Mouse (Mus musculus) heart, embryonic 15.5 days (tissue): Measurements from ENCODE around the gene Kmo. TPM values are rescaled to one million over a fixed set of nuclear protein-coding genes. Genes with fewer than 3 reads are reported as not detected.
A peak's percentile ranks its signal among the peaks of the same experiment; 100 is the strongest.

Source experiments
- ATAC-seq: fragments of 200-750 bp; cut with Nextera tagmentation; replicated peaks from 2 replicates; pipeline ENCODE4 v1.8.0; 2017; ENCODE audit warnings: low read depth, moderate TSS enrichment; ENCODE audit not compliant: insufficient number of reproducible peaks, insufficient read depth, low FRiP score
- H3K27ac ChIP-seq: fragments of 300-500 bp; sonication (generic); 2 replicates; pipeline ENCODE4 v1.5.1; 2015; ENCODE audit warnings: mild to moderate bottlenecking, inconsistent platforms
- H3K27me3 ChIP-seq: fragments of 300-500 bp; sonication (generic); 2 replicates; pipeline ENCODE4 v1.6.1; 2015; ENCODE audit warnings: inconsistent platforms
- H3K36me3 ChIP-seq: fragments of 300-500 bp; sonication (generic); 2 replicates; pipeline ENCODE4 v1.6.1; 2015; ENCODE audit warnings: mild to moderate bottlenecking, inconsistent platforms
- H3K4me1 ChIP-seq: fragments of 300-500 bp; sonication (generic); replicated peaks from 2 replicates; pipeline ENCODE4 v1.6.1; 2015; ENCODE audit warnings: inconsistent platforms
- H3K4me2 ChIP-seq: fragments of 300-500 bp; sonication (generic); 2 replicates; pipeline ENCODE4 v1.6.1; 2015; ENCODE audit warnings: inconsistent platforms, mild to moderate bottlenecking, moderate library complexity
- H3K4me3 ChIP-seq: fragments of 300-500 bp; sonication (generic); 2 replicates; pipeline ENCODE4 v1.5.1; 2015; ENCODE audit warnings: mild to moderate bottlenecking, inconsistent platforms
- H3K9ac ChIP-seq: fragments of 300-500 bp; sonication (generic); 2 replicates; pipeline ENCODE4 v1.6.1; 2015; ENCODE audit warnings: mild to moderate bottlenecking, inconsistent platforms
- H3K9me3 ChIP-seq: fragments of 300-500 bp; sonication (generic); replicated peaks from 2 replicates; pipeline ENCODE4 v1.6.1; 2016; ENCODE audit warnings: inconsistent platforms
- WGBS: fragments of 180-500 bp; shearing (Covaris S2); methylation state at CpG from one replicate; pipeline ENCODE4 v1.1.7; 2015; ENCODE audit warnings: mixed read lengths; 5-methylcytosine and 5-hydroxymethylcytosine counted together
- polyA plus RNA-seq: library from polyadenylated mRNA; unstranded; fragments of >200 nt; fragmentation: Nextera tagmentation; extraction: Ambion mirVana; gene quantifications from 2 replicates; pipeline ENCODE4 v1.2.1, GENCODE M21; 2015

Gene Kmo
- polyA plus RNA-seq, 1 experiment from 2014 or later = 0.20 TPM

GRCm38 (mm10) chr1:175673563-175674325, 53.6 kb downstream of the Kmo start:
- no peaks in the 10 kb centered on the region for H3K27me3 ChIP-seq
- H3K4me1 ChIP-seq = no peaks in the 10 kb centered on the region
- ATAC-seq = no peak
- WGBS = 80% methylated on average over 7 of the region's 7 CpGs
- no peaks in the 10 kb centered on the region for H3K36me3 ChIP-seq
- H3K9me3 ChIP-seq = no peaks in the 10 kb centered on the region
- no peak overlapping the region for H3K4me3 ChIP-seq
- H3K9ac ChIP-seq = no peak overlapping the region
- H3K4me2 ChIP-seq = no peak overlapping the region
- no peak overlapping the region for H3K27ac ChIP-seq

- Histone ChIP-seq H3K4me3 (no peak overlapping the region), H3K9ac (no peak overlapping the region), H3K4me2 (no peak overlapping the region), H3K36me3 (no peaks in the 10 kb centered on the region), H3K27ac (no peak overlapping the region), H3K27me3 (no peaks in the 10 kb centered on the region), H3K9me3 (no peaks in the 10 kb centered on the region), H3K4me1 (no peaks in the 10 kb centered on the region)
- ATAC-seq = no peak
- 67% methylated on average over 6 of the region's 6 CpGs for WGBS
These were observed 54.9 kb downstream of the Kmo start for GRCm38 (mm10) chr1:175675116-175675515.

GRCm38 (mm10) chr1:175677459-175677858, 57.3 kb downstream of the Kmo start:
- WGBS = 56% methylated on average over 6 of the region's 6 CpGs
- H3K27ac ChIP-seq = no peak overlapping the region

GRCm38 (mm10) chr1:175680995-175681394, 60.8 kb downstream of the Kmo start:
- Histone ChIP-seq H3K27me3 (no peaks in the 10 kb centered on the region), H3K4me2 (no peak overlapping the region), H3K4me1 (no peaks in the 10 kb centered on the region), H3K4me3 (no peak overlapping the region), H3K27ac (no peak overlapping the region), H3K9me3 (no peaks in the 10 kb centered on the region), H3K9ac (no peak overlapping the region), H3K36me3 (peaks cover 1% of the 10 kb centered on the region; the same call in 1 of the 2 replicates)
- 67% methylated on average over 6 of the region's 6 CpGs for WGBS
- no peak for ATAC-seq

More at GRCm38 (mm10) chr1:175677459-175677858, 57.3 kb downstream of the Kmo start:
- no peak overlapping the region for H3K9ac ChIP-seq
- H3K4me3 ChIP-seq = no peak overlapping the region
- no peaks in the 10 kb centered on the region for H3K27me3 ChIP-seq
- H3K4me1 ChIP-seq = no peaks in the 10 kb centered on the region
- H3K9me3 ChIP-seq = no peaks in the 10 kb centered on the region
- H3K36me3 ChIP-seq = no peaks in the 10 kb centered on the region
- ATAC-seq = no peak
- no peak overlapping the region for H3K4me2 ChIP-seq

DNA sequence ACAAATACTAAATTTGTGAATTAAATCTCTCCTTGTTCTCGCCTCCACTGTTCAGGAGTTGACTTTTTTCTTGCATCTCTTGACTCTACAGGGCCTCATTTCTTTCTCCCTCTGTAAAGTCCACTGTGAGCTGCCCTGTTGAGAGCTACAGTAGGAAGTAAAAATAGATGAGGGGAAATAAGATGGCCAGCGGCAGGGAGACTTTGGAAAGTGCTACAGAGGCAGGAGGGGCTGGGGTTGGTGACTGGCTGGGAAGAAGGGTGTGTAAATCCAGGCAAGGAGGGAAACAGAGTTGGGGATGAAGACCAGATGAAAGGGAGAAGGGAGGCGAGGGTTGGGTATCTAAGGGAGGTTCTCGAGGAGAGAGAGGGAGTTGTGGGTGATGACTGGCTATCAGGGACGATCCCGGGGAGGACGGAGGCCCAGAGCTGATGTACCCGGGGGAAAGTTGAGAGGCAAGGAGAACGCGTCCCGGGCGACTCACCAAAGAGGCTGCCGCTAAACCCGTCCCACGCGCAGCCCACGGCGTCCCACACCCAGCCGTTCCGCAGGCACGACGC, 71.6 kb downstream of the Kmo start:
- H3K4me2 ChIP-seq = peak overlapping the region; percentile 94
- H3K36me3 ChIP-seq = peaks cover 7% of the 10 kb centered on the region
- ATAC-seq = no peak
- H3K9me3 ChIP-seq = no peaks in the 10 kb centered on the region
- 1% methylated on average over 22 of the region's 22 CpGs for whole genome bisulfite sequencing
- no peaks in the 10 kb centered on the region for H3K27me3 ChIP-seq
- peaks cover 23% of the 10 kb centered on the region for H3K4me1 ChIP-seq
- peak overlapping the region; percentile 79 for H3K9ac ChIP-seq
- H3K27ac ChIP-seq = peak overlapping the region; percentile 93
- peak overlapping the region; percentile 93 for H3K4me3 ChIP-seq

GRCm38 (mm10) chr1:175692246-175692996, 72.2 kb downstream of the Kmo start, which contains the start of the genes Opn3 and Chml:
Opn3 (minus strand) TSS chr1:175692776.
Chml (minus strand) TSS chr1:175692901.
- peak; percentile 96 for ATAC-seq

DNA sequence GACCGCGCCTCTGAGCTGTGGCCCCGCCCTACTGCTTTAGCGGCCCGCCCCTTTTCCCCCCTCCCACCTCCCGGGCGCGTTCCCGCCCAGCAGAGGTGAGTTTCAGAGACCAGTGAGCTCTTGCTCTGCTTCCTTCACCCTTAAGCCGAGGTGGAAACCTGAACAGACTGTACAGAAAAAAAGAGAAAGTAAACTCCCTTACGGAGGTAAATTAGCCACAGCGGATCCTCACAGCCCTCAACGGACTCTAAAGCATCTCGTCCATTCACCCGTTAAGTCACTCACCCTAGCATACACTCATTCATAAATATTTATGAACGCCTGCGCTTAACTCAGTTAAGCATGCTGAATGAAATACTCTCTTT, 72.8 kb downstream of the Kmo start:
- H3K9me3 ChIP-seq = no peaks in the 10 kb centered on the region
- no peaks in the 10 kb centered on the region for H3K27me3 ChIP-seq
- H3K4me2 ChIP-seq = peak overlapping the region; percentile 94
- H3K27ac ChIP-seq = peak overlapping the region; percentile 87
- H3K9ac ChIP-seq = peak overlapping the region; percentile 38
- H3K36me3 ChIP-seq = no peaks in the 10 kb centered on the region
- H3K4me3 ChIP-seq = peak overlapping the region; percentile 93
- peaks cover 23% of the 10 kb centered on the region for H3K4me1 ChIP-seq
- under 1% methylated on average over 14 of the region's 17 CpGs for WGBS
- no peak for ATAC-seq

More at GRCm38 (mm10) chr1:175692246-175692996, 72.2 kb downstream of the Kmo start, which contains the start of the genes Opn3 and Chml:
- Histone ChIP-seq H3K9me3 (no peaks in the 10 kb centered on the region), H3K36me3 (peaks cover 5% of the 10 kb centered on the region), H3K4me1 (peaks cover 23% of the 10 kb centered on the region), H3K4me2 (peak within 1 kb of the TSS; percentile 94), H3K9ac (peak within 1 kb of the TSS; percentile 79), H3K4me3 (peak within 1 kb of the TSS; percentile 93), H3K27me3 (no peaks in the 10 kb centered on the region), H3K27ac (peak within 1 kb of the TSS; percentile 93)
- WGBS = under 1% methylated on average over 60 of the region's 73 CpGs

DNA sequence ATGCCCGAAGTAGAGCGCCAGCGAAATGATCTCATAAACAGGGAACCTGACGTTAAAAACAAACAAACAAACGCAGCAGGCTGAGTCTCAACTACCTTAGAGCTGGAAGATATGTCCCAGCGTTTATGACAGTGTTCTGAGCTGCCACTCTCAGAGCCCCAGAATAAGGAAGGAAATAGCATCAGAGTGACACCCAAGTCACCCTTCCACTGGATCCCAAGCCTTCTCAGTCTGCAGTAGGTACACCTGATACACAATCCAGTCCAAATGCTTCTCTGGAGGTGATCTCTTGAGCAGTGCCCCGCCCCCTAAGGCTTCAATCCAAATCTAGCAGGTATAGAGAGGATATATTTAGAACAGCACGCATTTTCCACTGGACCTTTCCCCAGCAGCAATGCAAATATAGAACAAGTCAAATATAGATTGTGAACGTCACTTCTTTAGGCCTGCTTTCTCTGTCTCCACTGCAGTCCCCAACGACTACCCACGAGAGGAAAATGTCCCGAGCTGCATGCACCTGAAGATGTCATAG, 73.3 kb downstream of the Kmo start:
- Histone ChIP-seq H3K36me3 (no peaks in the 10 kb centered on the region), H3K27ac (peak overlapping the region; percentile 87), H3K4me2 (peak overlapping the region; percentile 94), H3K9ac (peak overlapping the region; percentile 38), H3K4me3 (peak overlapping the region; percentile 93), H3K4me1 (peaks cover 23% of the 10 kb centered on the region), H3K27me3 (no peaks in the 10 kb centered on the region), H3K9me3 (no peaks in the 10 kb centered on the region)
- WGBS = 21% methylated on average over 12 of the region's 12 CpGs
- no peak for ATAC-seq

DNA sequence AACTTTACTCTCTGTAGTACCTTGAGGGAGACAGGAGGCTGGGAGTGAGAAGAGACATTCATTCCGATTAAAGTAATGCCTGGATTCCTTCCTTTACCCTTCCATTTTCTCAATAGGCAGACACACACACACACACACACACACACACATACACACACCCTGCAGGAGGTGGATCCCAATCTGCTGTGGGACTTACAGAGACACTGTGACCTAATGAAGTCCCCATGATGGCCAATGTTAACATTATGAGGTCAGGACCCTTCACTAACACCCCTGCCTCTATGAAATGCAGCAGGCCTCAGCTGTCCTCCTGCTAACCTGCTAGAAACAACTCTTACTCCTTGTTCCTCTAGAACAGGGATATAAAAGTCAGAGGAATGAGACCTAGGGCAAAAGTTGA, 78.1 kb downstream of the Kmo start, which contains the start of gene Wdr64:
Gene Wdr64, plus strand, starts transcription at position 301 of the 400 bp plus-strand sequence.
- no peaks in the 10 kb centered on the region for H3K36me3 ChIP-seq
- peaks cover 9% of the 10 kb centered on the region for H3K4me1 ChIP-seq
- no peak for ATAC-seq
- no peaks in the 10 kb centered on the region for H3K27me3 ChIP-seq
- H3K9ac ChIP-seq = no peak within 1 kb of the TSS
- no peak within 1 kb of the TSS for H3K27ac ChIP-seq
- 75% methylated on average over 1 of the region's 1 CpGs for WGBS
- H3K4me3 ChIP-seq = no peak within 1 kb of the TSS
- no peak within 1 kb of the TSS for H3K4me2 ChIP-seq
- no peaks in the 10 kb centered on the region for H3K9me3 ChIP-seq

DNA sequence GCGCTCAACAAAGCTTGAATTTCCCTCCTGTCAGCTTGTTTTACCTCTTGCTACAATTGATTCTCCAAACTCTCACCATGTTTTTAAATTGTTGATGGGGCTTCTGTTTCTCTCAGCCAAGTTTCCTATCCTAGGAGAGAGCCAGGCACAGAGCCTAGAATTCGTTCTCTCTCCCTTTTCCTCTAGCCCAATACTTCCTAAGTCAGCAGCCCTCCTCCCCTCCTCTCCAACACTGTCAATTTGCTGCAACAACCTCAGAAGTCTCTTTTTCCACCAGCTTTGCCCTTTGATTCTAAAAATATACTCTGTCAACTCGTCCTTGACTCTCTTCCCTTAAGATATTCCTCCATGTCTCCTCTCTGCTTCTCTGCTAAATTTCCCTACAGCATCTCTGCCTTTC, 79.2 kb downstream of the Kmo start:
- H3K27me3 ChIP-seq = no peaks in the 10 kb centered on the region
- H3K9me3 ChIP-seq = no peaks in the 10 kb centered on the region
- 47% methylated on average over 3 of the region's 3 CpGs for WGBS
- H3K4me3 ChIP-seq = no peak overlapping the region
- H3K4me1 ChIP-seq = 0 out of 2 replicates have a peak, but pooled peaks cover 3% of the 10 kb centered on the region
- no peak for ATAC-seq
- H3K36me3 ChIP-seq = no peaks in the 10 kb centered on the region
- no peak overlapping the region for H3K9ac ChIP-seq
- H3K27ac ChIP-seq = no peak overlapping the region
- H3K4me2 ChIP-seq = no peak overlapping the region

GRCm38 (mm10) chr1:175699796-175700195, 79.6 kb downstream of the Kmo start:
- no peak for ATAC-seq
- no peak overlapping the region for H3K4me2 ChIP-seq
- no peak overlapping the region for H3K4me3 ChIP-seq
- no peak overlapping the region for H3K9ac ChIP-seq
- H3K36me3 ChIP-seq = no peaks in the 10 kb centered on the region
- no peaks in the 10 kb centered on the region for H3K27me3 ChIP-seq
- no peak overlapping the region for H3K27ac ChIP-seq
- H3K9me3 ChIP-seq = no peaks in the 10 kb centered on the region
- 0 out of 2 replicates have a peak, but pooled peaks cover 3% of the 10 kb centered on the region for H3K4me1 ChIP-seq
- 26% methylated on average over 4 of the region's 4 CpGs for WGBS
